Mouse (Mus musculus) megakaryocyte, embryonic 14.5 days (primary cell): ENCODE measurements around the gene Bach2.

Source experiments
- FLI1 ChIP-seq: IDR thresholded peaks from 2 replicates; pipeline ENCODE4 v1.6.1; 2012; ENCODE audit warnings: low read length, inconsistent platforms, mixed read lengths
- GATA1 ChIP-seq: IDR thresholded peaks from 3 replicates; pipeline ENCODE4 v1.6.1; 2012; ENCODE audit warnings: mixed read lengths, low read length, inconsistent platforms, borderline replicate concordance

DNA sequence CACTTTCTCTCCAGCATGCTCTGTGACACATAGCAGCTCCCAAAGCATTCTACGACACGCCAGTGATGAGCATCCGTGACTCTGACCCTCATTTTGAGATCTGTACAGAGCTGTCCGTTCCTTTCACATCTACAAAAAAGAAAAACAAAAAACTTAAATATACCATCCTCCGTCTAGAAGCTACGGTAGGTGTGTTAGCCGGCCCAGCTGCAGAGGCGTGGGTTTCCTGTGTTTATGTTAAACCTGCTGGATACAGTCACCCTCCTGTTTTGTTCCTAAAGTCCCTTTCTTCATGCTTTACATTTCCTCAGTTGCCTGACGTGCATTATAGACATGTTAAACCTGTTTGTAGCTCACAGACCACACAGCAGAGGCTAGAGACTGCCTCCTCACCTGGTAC lies 150.0 kb downstream of the Bach2 start:
- no peak for TF ChIP-seq GATA1
- TF ChIP-seq FLI1 = no peak
